Mouse (Mus musculus) intestine, embryonic 14.5 days (tissue): ENCODE results near the gene Alkbh7. TPM values are rescaled to one million over a fixed set of nuclear protein-coding genes. Genes with fewer than 3 reads are reported as not detected.

Experiments
- ATAC-seq: fragments of 200-750 bp; cut with Nextera tagmentation; replicated peaks from 2 replicates; pipeline ENCODE4 v1.8.0; 2017; ENCODE audit warnings: low read depth, moderate number of reproducible peaks, moderate TSS enrichment, moderate library complexity; ENCODE audit not compliant: low FRiP score, low TSS enrichment
- DNase-seq: peaks from one replicate; pipeline ENCODE4 v3.0.0-alpha.2; 2018; ENCODE audit warnings: low spot score
- H3K27ac ChIP-seq: fragments of 300-500 bp; sonication (generic); 2 replicates; pipeline ENCODE4 v1.5.1; 2014; ENCODE audit warnings: low read depth, mild to moderate bottlenecking, control low read depth
- H3K27me3 ChIP-seq: fragments of 300-500 bp; sonication (generic); replicated peaks from 2 replicates; pipeline ENCODE4 v1.6.1; 2014; ENCODE audit warnings: low read length, control low read depth; ENCODE audit not compliant: control insufficient read depth, insufficient read depth
- H3K36me3 ChIP-seq: fragments of 300-500 bp; sonication (generic); 2 replicates; pipeline ENCODE4 v1.6.1; 2014; ENCODE audit warnings: low read length, control low read depth; ENCODE audit not compliant: control insufficient read depth, insufficient read depth
- H3K4me1 ChIP-seq: fragments of 300-500 bp; sonication (generic); replicated peaks from 2 replicates; pipeline ENCODE4 v1.6.1; 2014; ENCODE audit warnings: low read length, control low read depth, mixed read lengths; ENCODE audit not compliant: control insufficient read depth, insufficient read depth
- H3K4me2 ChIP-seq: fragments of 300-500 bp; sonication (generic); 2 replicates; pipeline ENCODE4 v1.6.1; 2014; ENCODE audit warnings: low read length
- H3K4me3 ChIP-seq: fragments of 300-500 bp; sonication (generic); 2 replicates; pipeline ENCODE4 v1.5.1; 2014; ENCODE audit warnings: low read depth, low read length, control low read depth, mixed read lengths
- H3K9ac ChIP-seq: fragments of 300-500 bp; sonication (generic); 2 replicates; pipeline ENCODE4 v1.6.1; 2014; ENCODE audit warnings: mild to moderate bottlenecking, low read length
- H3K9me3 ChIP-seq: fragments of 300-500 bp; sonication (generic); 2 replicates; pipeline ENCODE4 v1.6.1; 2016; ENCODE audit warnings: low read length, control low read depth; ENCODE audit not compliant: control insufficient read depth
- WGBS: fragments of 180-500 bp; shearing (Covaris S2); extraction: QIAGEN DNeasy Blood & Tissue Kit; methylation state at CpG from one replicate; pipeline ENCODE4 v1.1.7; 2014; 5-methylcytosine and 5-hydroxymethylcytosine counted together
- polyA plus RNA-seq: library from polyadenylated mRNA; unstranded; fragments of >200 nt; fragmentation: Nextera tagmentation; extraction: Ambion mirVana; gene quantifications from 2 replicates; pipeline ENCODE4 v1.2.1, GENCODE M21; 2014

The Alkbh7 gene
- polyA plus RNA-seq, 1 experiment from 2014 or later = 48.0 TPM

DNA sequence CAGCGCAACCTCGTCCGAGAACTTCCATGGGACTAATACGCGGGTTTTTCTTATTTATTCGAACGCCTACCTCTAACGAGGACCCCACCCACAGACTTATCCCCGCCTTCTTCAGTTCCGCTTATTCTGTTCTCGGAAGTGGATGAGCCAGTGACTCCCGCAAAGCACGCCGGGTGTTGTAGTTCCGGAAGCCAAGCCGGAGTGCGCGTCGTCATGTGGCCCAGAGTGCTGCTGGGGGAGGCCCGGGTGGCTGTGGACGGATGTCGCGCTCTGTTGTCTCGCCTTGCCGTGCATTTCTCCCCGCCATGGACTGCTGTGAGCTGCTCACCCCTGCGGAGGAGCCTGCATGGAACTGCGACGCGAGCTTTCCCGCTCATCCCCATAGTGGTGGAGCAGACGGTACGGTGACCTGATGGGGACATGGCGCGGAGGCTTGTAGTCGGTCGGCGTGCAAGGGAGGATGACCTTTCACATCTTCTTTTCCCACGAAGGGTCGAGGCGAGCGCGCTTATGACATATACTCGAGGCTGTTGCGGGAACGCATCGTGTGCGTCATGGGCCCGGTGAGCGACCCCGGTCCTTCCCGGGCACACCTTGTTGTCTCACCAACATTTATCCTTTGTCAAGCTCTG, 6.9 kb upstream of the Alkbh7 start, which contains the start of gene Clpp:
Gene Clpp (plus strand): TSS at position 191 of the 632 bp plus-strand sequence.
- H3K27ac ChIP-seq = peak within 1 kb of the TSS; percentile 60; the same call in 1 of the 2 replicates
- peak within 1 kb of the TSS; percentile 83 for H3K9ac ChIP-seq
- peak; percentile 95 for ATAC-seq
- no peaks in the 10 kb centered on the region for H3K27me3 ChIP-seq
- peaks cover 37% of the 10 kb centered on the region for H3K36me3 ChIP-seq
- peak within 1 kb of the TSS; percentile 93 for H3K4me3 ChIP-seq
- H3K9me3 ChIP-seq = no peaks in the 10 kb centered on the region
- H3K4me1 ChIP-seq = peaks cover 6% of the 10 kb centered on the region
- H3K4me2 ChIP-seq = peak within 1 kb of the TSS; percentile 76
- WGBS = under 1% methylated on average over 52 of the region's 52 CpGs
- peak; percentile 97 for DNase-seq

DNA sequence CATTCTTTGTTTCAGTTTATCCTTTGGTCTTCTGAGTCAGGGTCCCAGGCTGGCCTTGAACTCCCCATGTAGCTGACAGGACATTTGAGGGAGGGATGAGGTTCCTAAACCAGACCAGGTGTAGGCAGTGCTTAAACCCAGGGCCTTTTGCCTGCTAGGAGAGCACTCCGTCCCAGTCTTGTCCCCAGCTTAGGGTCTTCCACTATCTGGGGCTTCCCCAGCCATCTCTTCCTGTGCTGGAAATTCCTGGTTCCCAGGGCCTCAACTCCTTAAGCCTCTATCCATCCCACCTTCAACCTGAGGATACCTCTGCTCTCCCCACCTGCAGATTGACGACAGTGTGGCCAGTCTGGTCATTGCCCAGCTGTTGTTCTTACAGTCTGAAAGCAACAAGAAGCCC, 6.2 kb upstream of the Alkbh7 start:
- no peak overlapping the region for H3K27ac ChIP-seq
- DNase-seq (no peak), ATAC-seq (no peak)
- H3K9me3 ChIP-seq = no peaks in the 10 kb centered on the region
- H3K27me3 ChIP-seq = no peaks in the 10 kb centered on the region
- 77% methylated on average over 2 of the region's 2 CpGs for WGBS
- H3K4me2 ChIP-seq = peak overlapping the region; percentile 76
- H3K4me3 ChIP-seq = peak overlapping the region; percentile 93
- H3K36me3 ChIP-seq = peaks cover 45% of the 10 kb centered on the region
- peaks cover 6% of the 10 kb centered on the region for H3K4me1 ChIP-seq
- peak overlapping the region; percentile 83 for H3K9ac ChIP-seq

DNA sequence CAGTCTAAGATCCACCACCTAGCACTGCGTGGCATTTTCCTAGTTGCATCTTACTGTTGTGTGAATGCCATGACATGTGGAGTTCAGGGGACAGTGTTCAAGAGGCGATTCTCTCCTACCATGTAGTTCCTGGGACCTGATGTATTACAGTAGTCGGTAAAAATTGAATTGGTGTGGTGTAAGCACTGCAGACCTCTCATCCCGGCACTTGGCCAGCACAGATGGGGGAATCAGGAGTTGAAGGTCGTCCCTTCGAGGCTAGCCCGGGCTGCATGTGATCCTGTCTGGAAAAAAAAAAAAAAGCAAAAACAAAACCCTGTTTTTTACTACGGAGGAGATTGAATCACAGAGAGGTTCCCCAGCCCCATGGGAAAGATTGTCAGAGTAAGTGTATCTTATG, 2.1 kb upstream of the Alkbh7 start:
- DNase-seq (no peak), ATAC-seq (no peak)
- no peak overlapping the region for H3K4me2 ChIP-seq
- H3K9me3 ChIP-seq = no peaks in the 10 kb centered on the region
- WGBS = 87% methylated on average over 8 of the region's 8 CpGs
- no peak overlapping the region for H3K27ac ChIP-seq
- H3K9ac ChIP-seq = no peak overlapping the region
- peaks cover 12% of the 10 kb centered on the region for H3K4me1 ChIP-seq
- H3K27me3 ChIP-seq = no peaks in the 10 kb centered on the region
- no peak overlapping the region for H3K4me3 ChIP-seq
- H3K36me3 ChIP-seq = peaks cover 61% of the 10 kb centered on the region

DNA sequence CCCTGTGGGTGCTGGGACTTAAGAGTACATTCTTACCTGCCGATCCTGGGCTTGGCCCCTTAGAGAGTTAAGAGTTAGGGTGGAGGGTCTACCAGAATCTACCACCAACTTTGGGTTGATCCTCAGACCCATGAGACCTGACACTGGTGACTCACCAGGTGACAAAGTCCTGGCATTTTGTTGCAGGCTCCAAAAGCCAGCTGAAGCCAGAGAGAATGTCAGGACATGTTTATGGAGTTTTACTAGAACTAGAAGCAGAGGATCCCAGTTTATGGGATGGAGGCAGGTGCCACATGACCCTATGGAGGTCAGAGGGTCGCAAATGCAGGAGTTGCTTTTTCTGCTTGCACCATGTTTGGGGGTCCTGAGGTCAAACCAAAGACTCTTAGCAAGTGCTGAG, 633 bp upstream of the Alkbh7 start:
- Histone ChIP-seq H3K4me1 (peaks cover 6% of the 10 kb centered on the region), H3K9me3 (no peaks in the 10 kb centered on the region), H3K4me2 (peak overlapping the region; percentile 65), H3K36me3 (peaks cover 61% of the 10 kb centered on the region), H3K27me3 (no peaks in the 10 kb centered on the region), H3K4me3 (0 out of 2 replicates have a peak overlapping the region, but pooled peaks have one; percentile 76), H3K27ac (no peak overlapping the region), H3K9ac (no peak overlapping the region)
- 73% methylated on average over 2 of the region's 2 CpGs for WGBS
- DNase-seq = no peak
- 0 out of 2 replicates have a peak, but pooled peaks have one; percentile 2 for ATAC-seq

DNA sequence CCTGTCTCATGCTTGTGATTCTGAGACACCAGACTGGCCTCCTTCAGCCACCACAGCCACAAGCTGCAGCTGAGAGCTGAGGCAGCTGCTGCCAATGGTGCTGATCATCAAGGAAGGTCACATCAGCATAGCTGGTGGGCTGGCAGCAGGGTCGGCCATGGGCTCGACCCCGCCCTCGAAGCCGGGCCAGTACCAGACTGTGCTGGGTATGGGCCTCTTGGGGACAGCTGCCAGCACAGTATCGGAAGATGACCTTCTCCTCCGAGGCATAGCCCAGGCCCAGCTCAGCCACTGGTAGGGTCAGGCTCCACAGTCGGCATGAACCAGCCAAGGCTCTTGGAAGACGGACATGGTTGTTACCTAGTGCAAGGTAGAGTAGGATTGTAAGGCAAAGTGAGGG, 2.3 kb downstream of the Alkbh7 start:
- no peak overlapping the region for H3K4me3 ChIP-seq
- H3K4me2 ChIP-seq = no peak overlapping the region
- no peaks in the 10 kb centered on the region for H3K27me3 ChIP-seq
- no peak for DNase-seq
- WGBS = 93% methylated on average over 9 of the region's 9 CpGs
- H3K9ac ChIP-seq = no peak overlapping the region
- peaks cover 52% of the 10 kb centered on the region for H3K36me3 ChIP-seq
- peaks cover 6% of the 10 kb centered on the region for H3K4me1 ChIP-seq
- no peaks in the 10 kb centered on the region for H3K9me3 ChIP-seq
- ATAC-seq = no peak
- H3K27ac ChIP-seq = no peak overlapping the region

DNA sequence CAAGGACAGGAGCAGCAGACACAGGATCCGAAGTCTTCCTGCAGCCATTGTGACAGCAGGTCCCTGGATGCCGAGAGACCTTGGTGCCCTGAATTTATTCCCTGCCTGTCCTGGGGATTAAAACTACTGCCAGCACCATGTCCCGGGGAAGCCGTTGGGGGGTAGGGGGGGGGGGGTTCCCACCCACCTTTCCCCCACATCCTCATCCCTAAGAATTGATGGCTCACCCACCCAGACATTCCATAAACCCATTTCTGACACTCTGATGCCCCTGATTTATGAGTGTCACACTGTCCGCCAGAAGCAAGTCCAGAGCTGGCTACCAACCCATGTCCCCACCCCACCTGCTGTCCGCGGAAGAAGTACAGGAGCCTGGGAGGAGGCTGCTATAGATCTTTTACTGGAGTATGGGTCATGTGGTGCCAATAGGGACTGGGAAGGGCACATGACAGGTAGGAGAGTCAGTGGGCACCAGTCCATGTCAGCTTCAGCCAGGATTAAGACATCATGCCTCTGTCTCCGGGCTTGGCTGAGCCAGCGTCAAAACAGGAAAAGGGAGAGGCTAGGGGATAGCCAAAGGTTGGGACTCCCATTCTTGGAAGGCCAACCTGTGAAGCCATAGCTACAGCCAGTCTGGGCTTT, 3.0 kb downstream of the Alkbh7 start, which contains the start of gene Pspn:
Gene Pspn (minus strand): TSS at position 51 of the 642 bp plus-strand sequence.
- ATAC-seq (no peak), DNase-seq (no peak)
- H3K27ac ChIP-seq = no peak within 1 kb of the TSS
- H3K4me2 ChIP-seq = no peak within 1 kb of the TSS
- peaks cover 52% of the 10 kb centered on the region for H3K36me3 ChIP-seq
- peaks cover 6% of the 10 kb centered on the region for H3K4me1 ChIP-seq
- no peak within 1 kb of the TSS for H3K4me3 ChIP-seq
- 89% methylated on average over 9 of the region's 9 CpGs for WGBS
- H3K27me3 ChIP-seq = no peaks in the 10 kb centered on the region
- H3K9me3 ChIP-seq = no peaks in the 10 kb centered on the region
- H3K9ac ChIP-seq = no peak within 1 kb of the TSS

DNA sequence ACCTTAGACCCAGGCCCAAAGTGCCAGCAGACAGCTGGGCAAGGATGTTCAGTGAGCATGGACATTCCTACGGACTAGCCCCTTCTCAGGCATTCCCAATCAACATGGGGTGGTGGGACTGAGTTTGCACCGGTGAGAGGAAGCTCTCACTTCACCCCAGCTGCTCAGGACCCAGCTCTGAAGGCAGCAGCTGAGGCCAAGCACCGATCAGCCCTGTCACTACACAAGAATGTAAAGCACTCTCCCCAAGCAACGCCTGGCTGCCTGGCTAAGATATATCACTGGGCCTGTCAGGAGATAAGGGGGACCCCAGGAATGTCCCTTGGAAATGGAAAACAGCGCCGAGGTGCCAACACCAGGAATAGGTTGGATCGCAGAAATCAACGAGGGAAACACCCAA, 4.1 kb downstream of the Alkbh7 start:
- Histone ChIP-seq H3K4me3 (no peak overlapping the region), H3K27ac (no peak overlapping the region), H3K9ac (no peak overlapping the region), H3K27me3 (no peaks in the 10 kb centered on the region), H3K4me2 (no peak overlapping the region), H3K9me3 (no peaks in the 10 kb centered on the region), H3K4me1 (peaks cover 6% of the 10 kb centered on the region), H3K36me3 (peaks cover 52% of the 10 kb centered on the region)
- DNase-seq = no peak
- no peak for ATAC-seq
- 50% methylated on average over 8 of the region's 8 CpGs for WGBS

DNA sequence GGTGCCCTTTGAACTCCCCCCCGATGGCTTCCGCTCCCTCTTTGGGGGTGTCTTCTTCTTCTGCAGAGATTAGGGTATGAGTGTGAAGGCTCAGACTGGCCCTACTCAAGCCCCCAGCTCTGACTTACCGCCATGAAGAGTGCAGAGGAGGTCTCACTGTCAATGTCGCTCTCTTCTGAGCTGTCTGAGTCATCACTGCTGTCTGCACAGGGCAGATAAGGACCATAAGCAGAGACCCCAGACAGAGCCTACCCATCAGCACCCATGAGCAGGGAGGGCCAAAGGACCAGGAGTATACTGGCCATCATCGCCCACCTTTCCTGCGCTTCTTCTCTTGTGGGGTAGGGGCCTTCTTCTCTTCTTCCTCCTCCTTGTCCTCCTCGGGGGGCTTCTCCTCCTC, 6.9 kb downstream of the Alkbh7 start:
- no peak for DNase-seq
- 93% methylated on average over 7 of the region's 7 CpGs for WGBS
- no peak overlapping the region for H3K9ac ChIP-seq

More for the DNA sequence above, 6.9 kb downstream of the Alkbh7 start:
- Histone ChIP-seq H3K27me3 (no peaks in the 10 kb centered on the region), H3K4me2 (no peak overlapping the region), H3K36me3 (peaks cover 71% of the 10 kb centered on the region), H3K4me1 (no peaks in the 10 kb centered on the region), H3K4me3 (no peak overlapping the region), H3K9me3 (no peaks in the 10 kb centered on the region), H3K27ac (no peak overlapping the region)
- no peak for ATAC-seq
